Mouse (Mus musculus): ENCODE data around the gene Pdlim1.

- TF ChIP-seq POLR2A (IDR thresholded peaks at IDR 0.05; ENCODE audit: insufficient read depth, low read depth, low read length) = no peak
- TF ChIP-seq CTCF (IDR thresholded peaks at IDR 0.05; ENCODE audit: insufficient read depth, low read depth, low read length) = no peak
These were observed 6.9 kb upstream of the Pdlim1 start for GRCm38 (mm10) chr19:40278372-40279023.

Measured in olfactory bulb, adult 2 months (tissue).